Mouse (Mus musculus) hematopoietic stem cell, adult 5-6 weeks (primary cell): ENCODE data around the gene Gna12. TPM values are rescaled to one million over a fixed set of nuclear protein-coding genes. Genes with fewer than 3 reads are reported as not detected.

Experiments
- total RNA-seq: library from RNA; stranded (forward); fragments of 172-1452, 232-1000 nt; gene quantifications from 2 replicates; pipeline ENCODE4 v1.2.3, GENCODE M21; 2017

The Gna12 gene
- total RNA-seq, 1 experiment from 2014 or later = 21.7 TPM

Other genes starting within 250 kb of the Gna12 start
- gene Lfng, start 223.1 kb downstream of the Gna12 start, total RNA-seq = 33.6 and 67.3 TPM in 2 replicates
- 11.3 and 16.8 TPM in 2 replicates for gene Ttyh3, start 181.4 kb downstream of the Gna12 start, total RNA-seq
- 25.0 and 34.4 TPM in 2 replicates for gene Iqce, start 128.1 kb downstream of the Gna12 start, total RNA-seq
- 11.2 and 15.5 TPM in 2 replicates for gene Brat1, start 125.4 kb downstream of the Gna12 start, total RNA-seq
- 0.74 and 0.94 TPM in 2 replicates for gene Amz1, start 106.3 kb downstream of the Gna12 start, total RNA-seq
- gene Card11, start 170.2 kb upstream of the Gna12 start, total RNA-seq = 3.9 and 5.7 TPM in 2 replicates